Mouse (Mus musculus): ENCODE data around the gene Ica1.

DNA sequence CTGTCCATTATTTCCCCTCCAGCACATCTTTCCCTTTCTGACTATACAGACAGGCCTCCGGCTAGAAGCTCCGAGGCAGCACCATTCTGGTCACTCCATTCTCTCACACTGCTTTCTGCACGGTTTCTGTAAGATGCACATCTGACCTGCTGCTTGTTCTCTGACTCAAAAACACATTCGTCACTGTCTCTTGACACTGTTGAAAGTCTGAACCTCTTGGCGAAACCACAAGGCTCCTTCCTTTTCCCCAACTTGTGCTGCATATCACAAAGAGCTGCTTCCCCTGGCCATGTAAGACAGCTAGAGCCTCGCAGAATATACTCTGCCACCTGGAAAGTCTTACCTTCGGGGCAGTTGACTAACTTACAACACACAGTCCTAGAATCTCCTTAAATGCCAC lies 6.7 kb downstream of the Ica1 start:
- no peak for TF ChIP-seq EP300 (IDR thresholded peaks at IDR 0.05; ENCODE audit: insufficient read depth, low read depth, low read length)
- TF ChIP-seq CTCF (IDR thresholded peaks at IDR 0.05), result no peak

All from heart, adult 2 months (tissue).